Mouse (Mus musculus) CD4-positive, CD25-positive, alpha-beta regulatory T cell, adult 2 months (primary cell): ENCODE results near the gene Fabp7.

ENCODE experiments used
- DNase-seq: peaks from one replicate; pipeline ENCODE4 v3.0.0-alpha.2; 2012; ENCODE audit warnings: low read depth, low spot score

Gene Fabp7

GRCm38 (mm10) chr10:57799486-57799885 lies 14.8 kb downstream of the Fabp7 start:
- DNase-seq, result peak; percentile 53

DNA sequence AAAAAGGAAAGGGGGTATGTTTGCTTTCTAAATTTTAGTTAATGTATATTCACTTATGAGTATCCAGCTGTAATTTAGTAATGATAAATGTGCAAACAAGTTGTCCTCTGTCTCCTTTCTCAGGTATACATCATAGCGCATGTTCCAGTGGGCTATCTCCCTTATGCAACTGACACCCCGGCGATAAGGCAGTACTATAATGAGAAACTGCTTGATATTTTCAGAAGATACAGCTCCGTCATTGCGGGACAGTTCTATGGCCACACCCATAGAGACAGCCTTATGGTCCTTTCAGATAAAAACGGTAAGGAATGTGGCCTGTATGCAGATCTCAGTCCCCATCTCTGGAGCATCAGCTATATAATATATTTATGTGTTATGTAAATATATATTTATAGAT lies 23.1 kb downstream of the Fabp7 start:
- no peak for DNase-seq

DNA sequence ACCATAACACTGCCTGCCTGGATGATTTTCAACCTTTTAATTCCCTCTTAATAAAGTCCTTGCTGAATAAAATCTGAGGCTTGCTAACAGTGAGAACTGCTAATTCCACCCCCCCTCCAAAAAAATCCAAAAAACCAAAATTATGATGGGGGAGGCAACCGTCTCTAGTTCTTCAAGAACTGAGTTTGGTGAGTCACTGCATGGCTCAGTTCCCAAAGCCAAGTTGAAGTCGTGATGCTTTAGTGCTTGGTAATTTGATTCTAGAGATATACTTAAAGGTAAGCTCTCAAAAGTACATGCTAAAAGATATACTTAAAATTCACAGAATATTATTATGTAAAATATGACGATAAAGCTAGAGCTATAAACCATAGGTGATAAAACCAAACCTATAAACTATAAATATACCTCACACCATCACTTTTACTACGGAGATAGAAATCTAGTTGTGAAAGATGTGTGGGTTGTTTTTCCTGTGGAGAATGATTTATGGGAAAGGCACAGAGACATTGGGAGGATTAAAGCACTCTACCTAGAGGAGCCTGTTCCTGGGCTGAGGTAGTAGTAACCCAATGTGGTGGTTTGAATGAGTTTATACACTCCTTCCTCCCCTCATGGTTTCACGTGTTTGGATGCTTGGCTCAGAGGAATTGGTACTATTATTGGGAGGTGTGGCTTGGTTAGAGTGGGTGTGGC lies 27.6 kb downstream of the Fabp7 start:
- no peak for DNase-seq

- DNase-seq, result no peak
Measured at GRCm38 (mm10) chr10:57814295-57814694, 29.6 kb downstream of the Fabp7 start.

GRCm38 (mm10) chr10:57815869-57816268 lies 31.2 kb downstream of the Fabp7 start:
- DNase-seq, result no peak

- peak; percentile 6 for DNase-seq
Measured at GRCm38 (mm10) chr10:57819209-57819608, 34.5 kb downstream of the Fabp7 start.

DNA sequence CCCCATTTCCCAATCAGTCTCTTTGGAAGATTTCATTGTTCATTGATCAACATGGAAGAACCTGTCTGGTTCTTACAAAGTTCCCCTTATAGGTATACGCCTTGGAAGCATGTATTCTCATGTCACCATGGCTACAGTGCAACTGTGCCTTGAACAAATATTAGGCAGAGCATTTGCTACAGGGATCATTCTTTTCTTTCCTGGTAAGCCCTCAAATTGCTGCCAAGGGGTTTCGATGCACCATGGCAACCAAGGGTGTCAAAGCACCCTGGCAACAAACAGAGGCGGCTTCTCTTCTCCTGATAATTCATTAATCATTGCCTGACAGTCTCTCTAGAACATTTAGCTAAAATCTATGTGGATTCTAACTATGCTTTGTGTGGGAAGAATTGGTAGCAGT lies 37.8 kb downstream of the Fabp7 start:
- no peak for DNase-seq

DNA sequence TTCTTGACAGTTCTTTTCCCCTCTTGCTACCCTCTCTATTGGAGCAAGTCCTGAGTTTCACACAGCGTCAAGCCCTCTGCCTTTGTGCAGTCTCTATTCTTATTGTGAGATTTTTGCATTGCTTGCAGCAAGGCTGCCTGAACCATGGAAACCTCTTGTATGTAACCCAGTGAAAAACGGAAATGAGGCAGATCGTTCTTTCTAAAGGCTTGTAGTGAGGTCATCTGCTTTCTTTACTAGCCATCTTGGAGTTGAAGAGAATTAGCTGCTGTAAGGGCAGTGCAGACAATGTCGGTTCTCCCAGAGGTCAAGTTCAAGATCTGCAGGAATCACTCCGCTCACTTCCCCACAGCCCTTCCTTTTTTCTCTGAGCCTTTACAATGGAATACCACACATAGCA lies 44.0 kb downstream of the Fabp7 start:
- no peak for DNase-seq

- no peak for DNase-seq
Measured at GRCm38 (mm10) chr10:57829621-57830020, 44.9 kb downstream of the Fabp7 start.

DNA sequence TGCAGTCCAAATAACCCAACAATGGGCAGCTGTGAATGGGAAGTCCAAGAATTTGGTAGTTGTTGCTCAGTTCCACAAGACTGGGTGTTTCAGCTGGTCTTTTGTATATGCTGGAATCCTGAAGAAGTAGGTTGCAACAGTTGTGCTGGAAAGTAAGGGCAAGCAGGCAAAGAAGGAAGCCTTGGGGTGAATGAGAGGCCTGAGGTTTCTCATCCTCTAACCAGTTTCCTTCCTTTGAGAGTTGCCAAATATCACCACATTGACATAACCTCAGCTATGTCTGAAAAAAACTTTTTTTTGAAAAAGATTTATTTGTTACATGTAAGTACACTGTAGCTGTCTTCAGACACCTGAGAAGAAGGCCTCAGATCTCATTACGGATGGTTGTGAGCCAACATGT lies 50.4 kb downstream of the Fabp7 start:
- no peak for DNase-seq

DNA sequence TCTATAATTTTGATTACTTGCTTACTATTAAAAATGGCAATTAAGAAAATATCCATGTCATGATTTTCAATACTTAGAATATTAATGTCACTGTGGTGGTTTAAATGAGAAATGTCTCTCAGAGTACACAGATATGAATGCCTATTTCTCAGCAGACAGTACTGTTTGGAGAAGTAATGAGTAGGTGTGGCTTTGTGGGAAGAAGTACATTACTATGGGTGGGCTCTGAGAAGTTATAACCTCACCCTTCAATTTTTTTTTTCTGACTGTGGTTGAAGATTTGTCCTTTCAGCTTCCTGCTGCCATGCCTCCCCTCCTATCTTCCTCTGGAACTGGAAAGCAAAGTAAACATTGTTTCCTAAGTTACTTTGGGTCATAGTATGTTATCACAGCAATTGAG lies 51.3 kb downstream of the Fabp7 start:
- no peak for DNase-seq
